Mouse (Mus musculus) limb, embryonic 13.5 days (tissue): ENCODE data around the gene Abcf3. TPM values are rescaled to one million over a fixed set of nuclear protein-coding genes. Genes with fewer than 3 reads are reported as not detected.

Experiments
- ATAC-seq: fragments of 200-750 bp; cut with Nextera tagmentation; 2 replicates; pipeline ENCODE4 v1.8.0; 2017; ENCODE audit warnings: low read depth, moderate number of reproducible peaks, moderate TSS enrichment; ENCODE audit not compliant: low FRiP score
- H3K27ac ChIP-seq: fragments of 300-500 bp; sonication (generic); 2 replicates; pipeline ENCODE4 v1.5.1; 2015; ENCODE audit warnings: inconsistent platforms, mild to moderate bottlenecking, moderate library complexity
- H3K27me3 ChIP-seq: fragments of 300-500 bp; sonication (generic); 2 replicates; pipeline ENCODE4 v1.6.1; 2015; ENCODE audit warnings: mild to moderate bottlenecking, inconsistent platforms
- H3K36me3 ChIP-seq: fragments of 300-500 bp; sonication (generic); 2 replicates; pipeline ENCODE4 v1.6.1; 2015; ENCODE audit warnings: inconsistent platforms, mild to moderate bottlenecking, moderate library complexity
- H3K4me1 ChIP-seq: fragments of 300-500 bp; sonication (generic); 2 replicates; pipeline ENCODE4 v1.6.1; 2015; ENCODE audit warnings: inconsistent platforms
- H3K4me2 ChIP-seq: fragments of 300-500 bp; sonication (generic); replicated peaks from 2 replicates; pipeline ENCODE4 v1.6.1; 2015; ENCODE audit warnings: inconsistent platforms, mild to moderate bottlenecking, moderate library complexity
- H3K4me3 ChIP-seq: fragments of 300-500 bp; sonication (generic); 2 replicates; pipeline ENCODE4 v1.5.1; 2015; ENCODE audit warnings: moderate library complexity, mild to moderate bottlenecking, inconsistent platforms
- H3K9ac ChIP-seq: fragments of 300-500 bp; sonication (generic); 2 replicates; pipeline ENCODE4 v1.6.1; 2015; ENCODE audit warnings: mild to moderate bottlenecking, inconsistent platforms
- H3K9me3 ChIP-seq: fragments of 300-500 bp; sonication (generic); 2 replicates; pipeline ENCODE4 v1.6.1; 2016; ENCODE audit warnings: inconsistent platforms
- WGBS: fragments of 180-500 bp; shearing (Covaris S2); methylation state at CpG from one replicate; pipeline ENCODE4 v1.1.7; 2015; 5-methylcytosine and 5-hydroxymethylcytosine counted together
- polyA plus RNA-seq: library from polyadenylated mRNA; unstranded; fragments of >200 nt; fragmentation: Nextera tagmentation; extraction: Ambion mirVana; gene quantifications from 2 replicates; pipeline ENCODE4 v1.2.1, GENCODE M21; 2015

The Abcf3 gene
- polyA plus RNA-seq, 1 experiment from 2014 or later = 78.1 TPM

DNA sequence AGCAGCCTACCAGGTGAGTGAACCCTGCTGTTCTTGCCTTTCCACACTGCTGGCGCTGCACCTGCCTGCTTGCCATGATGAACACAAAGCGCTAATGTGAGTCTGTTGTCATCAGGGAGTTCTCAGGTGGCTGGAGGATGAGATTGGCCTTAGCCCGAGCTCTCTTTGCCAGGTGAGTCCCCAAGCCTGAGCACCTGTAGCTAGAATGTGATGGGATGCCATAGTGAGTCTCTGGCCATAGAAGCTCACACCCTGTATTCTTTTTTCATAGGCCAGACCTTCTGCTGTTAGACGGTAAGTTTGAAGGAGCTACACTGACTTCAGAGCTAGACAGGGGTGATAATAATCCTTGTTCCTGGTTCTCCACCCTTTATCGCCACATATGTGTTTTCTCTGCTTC lies 3.3 kb downstream of the Abcf3 start:
- Histone ChIP-seq H3K9ac (no peak overlapping the region), H3K27me3 (no peaks in the 10 kb centered on the region), H3K27ac (no peak overlapping the region), H3K36me3 (peaks cover 64% of the 10 kb centered on the region), H3K9me3 (no peaks in the 10 kb centered on the region), H3K4me2 (no peak overlapping the region), H3K4me3 (no peak overlapping the region), H3K4me1 (peaks cover 19% of the 10 kb centered on the region)
- ATAC-seq = no peak
- 95% methylated on average over 5 of the region's 5 CpGs for WGBS

DNA sequence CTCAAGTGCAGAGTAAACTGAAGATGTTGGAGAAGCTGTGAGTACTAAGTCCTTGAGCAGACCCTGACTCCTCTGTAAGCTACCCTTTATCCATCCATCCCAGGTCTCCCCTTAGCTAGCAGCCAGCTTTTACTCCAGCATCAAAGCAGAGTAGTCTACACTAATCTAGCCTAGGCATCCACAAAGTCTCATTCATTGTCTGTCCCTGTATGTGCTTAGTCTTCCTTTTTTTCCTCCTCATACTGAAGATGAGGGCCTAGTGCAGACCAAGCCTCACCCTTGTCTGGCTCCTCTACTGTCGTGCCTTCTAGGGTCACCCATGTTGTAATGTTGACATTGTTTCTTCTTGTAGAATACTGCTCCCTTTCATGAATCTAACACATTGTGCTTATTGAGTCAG lies 4.2 kb downstream of the Abcf3 start:
- H3K9ac ChIP-seq = no peak overlapping the region
- H3K36me3 ChIP-seq = peaks cover 69% of the 10 kb centered on the region
- no peak overlapping the region for H3K27ac ChIP-seq
- H3K9me3 ChIP-seq = no peaks in the 10 kb centered on the region
- no peak overlapping the region for H3K4me3 ChIP-seq
- ATAC-seq = no peak
- WGBS = 95% methylated on average over 1 of the region's 1 CpGs
- H3K27me3 ChIP-seq = no peaks in the 10 kb centered on the region
- peaks cover 13% of the 10 kb centered on the region for H3K4me1 ChIP-seq
- no peak overlapping the region for H3K4me2 ChIP-seq

DNA sequence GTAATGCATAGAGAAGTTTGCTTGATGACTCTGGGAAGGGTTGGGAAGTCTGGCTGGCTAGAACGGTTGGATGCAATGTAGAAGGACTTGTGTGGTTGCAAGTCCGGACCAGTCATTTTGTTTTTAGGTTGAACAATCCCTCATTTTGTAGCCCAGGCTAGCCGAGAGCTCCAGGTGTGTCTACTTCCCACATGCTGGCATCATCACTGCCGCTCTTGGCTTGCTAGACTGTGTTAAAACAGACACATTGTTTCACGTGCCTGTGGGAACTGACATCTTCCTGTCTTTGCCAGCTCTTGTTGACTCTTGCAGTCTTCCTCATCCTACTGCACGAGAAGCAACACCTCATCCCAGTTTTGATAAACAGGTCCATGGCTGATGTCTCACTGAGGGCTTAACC lies 6.6 kb downstream of the Abcf3 start:
- 91% methylated on average over 6 of the region's 6 CpGs for WGBS
- no peak overlapping the region for H3K4me2 ChIP-seq

DNA sequence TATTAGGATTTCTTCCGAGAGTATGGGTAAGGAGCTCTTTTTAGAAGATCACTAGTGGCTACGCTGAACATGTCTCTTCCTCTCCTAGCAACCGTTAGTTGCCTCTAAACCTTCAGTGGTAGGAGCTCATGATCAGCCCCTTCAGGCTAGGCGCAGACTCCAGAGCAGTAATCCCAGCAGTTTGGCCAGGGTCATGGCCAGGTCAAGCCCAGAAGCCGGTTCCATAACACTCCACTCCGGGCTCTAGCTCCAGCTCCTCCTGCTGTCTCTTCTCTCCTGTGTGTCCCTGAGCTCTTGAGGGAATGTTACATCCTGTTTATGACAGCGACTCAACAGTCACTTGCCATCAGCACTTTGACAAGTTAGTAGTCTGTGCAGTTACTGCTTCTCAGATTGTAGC lies 9.0 kb downstream of the Abcf3 start:
- Histone ChIP-seq H3K27me3 (no peaks in the 10 kb centered on the region), H3K4me1 (no peaks in the 10 kb centered on the region), H3K4me2 (no peak overlapping the region), H3K9ac (no peak overlapping the region), H3K9me3 (no peaks in the 10 kb centered on the region), H3K36me3 (peaks cover 93% of the 10 kb centered on the region), H3K27ac (no peak overlapping the region), H3K4me3 (no peak overlapping the region)
- 61% methylated on average over 7 of the region's 7 CpGs for WGBS
- no peak for ATAC-seq

More for the DNA sequence above, 6.6 kb downstream of the Abcf3 start:
- Histone ChIP-seq H3K9me3 (no peaks in the 10 kb centered on the region), H3K27ac (no peak overlapping the region), H3K4me1 (no peaks in the 10 kb centered on the region), H3K36me3 (peaks cover 91% of the 10 kb centered on the region), H3K27me3 (no peaks in the 10 kb centered on the region), H3K4me3 (no peak overlapping the region), H3K9ac (no peak overlapping the region)
- no peak for ATAC-seq

DNA sequence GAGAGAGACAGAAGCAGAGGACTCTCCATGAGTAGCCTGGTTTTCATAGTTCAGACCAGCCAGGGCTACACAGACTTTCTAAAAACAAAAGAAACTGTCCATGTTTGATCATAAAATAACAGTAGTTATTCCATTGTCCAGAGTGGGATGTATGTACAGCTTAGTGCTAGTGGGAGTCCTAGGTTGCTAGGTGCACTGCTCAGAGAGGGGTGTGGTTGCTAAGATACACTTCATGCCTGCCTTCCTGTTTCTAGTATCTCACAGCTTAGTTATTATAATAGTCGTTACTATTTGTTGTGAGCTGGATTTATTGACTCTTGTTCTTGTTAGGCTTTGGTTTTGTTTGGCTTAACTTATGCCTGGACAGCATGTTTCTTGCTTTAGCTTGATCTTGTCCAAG lies 16.7 kb downstream of the Abcf3 start:
- Histone ChIP-seq H3K36me3 (peaks cover 35% of the 10 kb centered on the region), H3K4me3 (no peak overlapping the region), H3K27me3 (no peaks in the 10 kb centered on the region), H3K27ac (no peak overlapping the region), H3K4me2 (no peak overlapping the region), H3K4me1 (no peaks in the 10 kb centered on the region), H3K9ac (no peak overlapping the region), H3K9me3 (no peaks in the 10 kb centered on the region)
- no peak for ATAC-seq
- 90% methylated on average over 1 of the region's 1 CpGs for whole genome bisulfite sequencing

DNA sequence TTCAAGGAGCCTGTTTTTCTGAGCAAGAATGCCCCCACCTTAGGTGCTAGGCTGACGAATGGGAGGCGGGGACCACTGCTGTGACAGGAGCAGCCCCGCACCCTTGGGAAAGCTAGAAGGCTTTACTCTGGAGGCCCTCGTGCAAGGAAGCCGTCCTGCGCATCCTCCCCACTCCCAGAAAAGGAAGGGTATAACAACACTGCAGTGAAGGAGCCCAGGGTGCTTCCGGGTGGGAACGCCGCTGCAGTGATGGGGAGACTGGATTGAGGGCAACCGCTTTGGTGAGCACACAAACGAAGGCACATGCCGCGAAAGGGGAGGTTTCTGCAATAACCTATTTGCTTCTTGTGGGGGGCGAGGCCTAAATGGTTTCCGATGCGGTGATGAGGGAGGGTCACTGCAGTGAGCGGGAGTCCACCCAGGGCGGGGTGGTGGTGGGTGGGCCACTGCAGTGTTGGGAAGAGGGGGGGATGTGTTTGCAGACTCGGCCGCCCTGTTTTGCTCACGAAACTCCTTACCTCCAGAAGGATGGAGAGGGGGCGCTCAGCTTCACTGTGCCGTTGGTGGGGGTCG lies 41.1 kb downstream of the Abcf3 start, which contains the start of gene Vwa5b2:
Gene Vwa5b2 (plus strand): TSS at position 106 of the 573 bp plus-strand sequence.
- ATAC-seq = peak; percentile 75
- H3K36me3 ChIP-seq = no peaks in the 10 kb centered on the region
- peak within 1 kb of the TSS; percentile 62 for H3K9ac ChIP-seq
- H3K4me2 ChIP-seq = peak within 1 kb of the TSS; percentile 81
- H3K4me3 ChIP-seq = peak within 1 kb of the TSS; percentile 49
- no peak within 1 kb of the TSS for H3K27ac ChIP-seq
- H3K4me1 ChIP-seq = peaks cover 21% of the 10 kb centered on the region
- WGBS = under 1% methylated on average over 24 of the region's 24 CpGs
- no peaks in the 10 kb centered on the region for H3K9me3 ChIP-seq
- peaks cover 70% of the 10 kb centered on the region for H3K27me3 ChIP-seq

DNA sequence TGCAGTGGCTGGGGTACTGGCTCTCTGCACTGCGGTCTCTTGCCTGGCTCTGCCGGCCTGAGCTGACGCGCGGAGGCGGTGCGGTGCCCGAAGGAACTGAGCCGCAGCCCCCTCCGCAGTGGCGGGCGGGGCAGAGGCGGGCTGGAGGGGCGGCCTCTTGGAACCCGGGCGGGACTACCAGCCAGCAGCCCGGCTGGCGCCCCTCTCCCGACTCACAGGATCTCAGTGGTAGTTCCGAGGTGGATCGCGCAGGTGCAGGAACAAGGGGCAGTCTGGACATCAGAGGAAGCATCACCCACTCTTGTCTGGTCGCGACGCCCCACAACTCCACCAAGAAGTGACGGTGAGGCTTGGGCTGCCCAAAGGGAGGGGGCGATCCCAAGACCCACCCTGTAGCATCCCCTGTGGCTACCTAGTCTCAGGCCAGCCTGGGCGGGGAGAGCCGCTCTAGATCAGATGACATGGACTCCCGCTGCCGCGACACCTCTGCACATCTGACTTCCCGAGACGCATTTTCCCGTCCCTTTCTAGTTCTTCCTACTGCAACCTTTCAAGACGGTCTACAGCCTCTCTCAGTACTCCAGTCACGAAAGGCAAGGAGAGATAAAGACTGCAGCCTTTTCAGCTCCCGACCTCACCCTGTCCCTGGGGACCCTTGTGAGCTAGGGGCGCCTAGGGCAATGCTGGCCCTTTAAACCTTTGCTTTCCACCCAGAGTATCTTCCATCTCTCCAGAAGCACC lies 41.7 kb downstream of the Abcf3 start:
- Histone ChIP-seq H3K27me3 (peaks cover 77% of the 10 kb centered on the region), H3K27ac (no peak overlapping the region), H3K9me3 (no peaks in the 10 kb centered on the region), H3K4me1 (peaks cover 21% of the 10 kb centered on the region), H3K4me3 (peak overlapping the region; percentile 49), H3K36me3 (no peaks in the 10 kb centered on the region), H3K9ac (peak overlapping the region; percentile 62), H3K4me2 (peak overlapping the region; percentile 81)
- ATAC-seq = peak; percentile 87
- WGBS = under 1% methylated on average over 39 of the region's 39 CpGs

DNA sequence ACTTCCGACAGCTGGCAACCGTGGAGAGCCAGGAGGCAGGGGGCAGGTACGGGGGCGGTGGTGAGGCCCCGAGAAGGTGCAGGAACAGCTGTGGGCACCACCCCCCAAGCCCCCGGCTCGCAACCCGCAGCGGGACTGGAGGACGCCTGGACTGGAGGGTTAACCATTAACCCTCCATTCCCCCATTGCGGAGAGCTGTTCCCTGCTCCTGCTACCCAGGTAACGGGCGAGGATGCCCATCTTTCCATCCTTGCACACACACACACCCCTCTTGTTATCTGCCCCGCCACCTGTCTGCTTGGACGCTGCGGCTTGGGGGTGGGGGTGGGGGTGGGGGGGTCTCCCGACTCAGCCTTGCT lies 42.3 kb downstream of the Abcf3 start:
- no peak for ATAC-seq
- Histone ChIP-seq H3K4me3 (peak overlapping the region; percentile 49), H3K27me3 (peaks cover 81% of the 10 kb centered on the region), H3K9me3 (no peaks in the 10 kb centered on the region), H3K36me3 (no peaks in the 10 kb centered on the region), H3K4me2 (peak overlapping the region; percentile 81), H3K27ac (no peak overlapping the region), H3K9ac (peak overlapping the region; percentile 62; the same call in 1 of the 2 replicates), H3K4me1 (peaks cover 21% of the 10 kb centered on the region)
- 2% methylated on average over 16 of the region's 17 CpGs for WGBS

DNA sequence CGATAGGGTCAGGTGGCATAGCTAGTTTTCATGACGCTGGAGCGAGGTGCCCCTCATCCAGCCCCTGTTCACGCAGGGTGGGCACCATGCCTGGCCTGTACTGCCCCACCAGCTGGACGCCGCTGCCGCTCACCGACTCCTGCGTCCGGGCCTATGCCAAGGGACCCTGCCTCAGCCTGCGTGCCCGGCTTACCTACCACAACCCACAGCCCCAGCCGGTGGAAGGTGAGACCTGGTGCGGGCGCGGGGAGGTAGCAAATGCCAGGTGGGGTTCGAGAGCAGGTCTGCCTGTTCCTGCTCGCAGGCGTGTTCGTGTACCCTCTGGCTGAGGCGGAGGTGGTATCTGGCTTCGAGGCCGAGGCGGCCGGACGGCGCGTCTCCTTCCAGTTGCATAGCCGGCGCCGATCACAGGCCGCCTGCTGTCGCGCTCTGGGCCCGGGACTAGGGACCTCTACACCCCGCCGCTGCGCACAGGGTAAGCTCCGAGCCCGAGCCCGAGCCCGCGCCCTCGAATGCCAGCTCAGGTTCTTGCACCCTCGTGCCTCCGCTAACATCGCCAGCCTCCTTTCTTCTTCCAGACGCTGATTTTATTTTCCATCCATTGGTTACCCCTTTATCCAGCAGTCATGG lies 42.8 kb downstream of the Abcf3 start:
- Histone ChIP-seq H3K9ac (no peak overlapping the region), H3K4me2 (peak overlapping the region; percentile 81), H3K27me3 (peaks cover 81% of the 10 kb centered on the region), H3K4me1 (peaks cover 21% of the 10 kb centered on the region), H3K9me3 (no peaks in the 10 kb centered on the region), H3K4me3 (peak overlapping the region; percentile 49), H3K27ac (no peak overlapping the region), H3K36me3 (no peaks in the 10 kb centered on the region)
- 5% methylated on average over 48 of the region's 48 CpGs for WGBS
- ATAC-seq = no peak

DNA sequence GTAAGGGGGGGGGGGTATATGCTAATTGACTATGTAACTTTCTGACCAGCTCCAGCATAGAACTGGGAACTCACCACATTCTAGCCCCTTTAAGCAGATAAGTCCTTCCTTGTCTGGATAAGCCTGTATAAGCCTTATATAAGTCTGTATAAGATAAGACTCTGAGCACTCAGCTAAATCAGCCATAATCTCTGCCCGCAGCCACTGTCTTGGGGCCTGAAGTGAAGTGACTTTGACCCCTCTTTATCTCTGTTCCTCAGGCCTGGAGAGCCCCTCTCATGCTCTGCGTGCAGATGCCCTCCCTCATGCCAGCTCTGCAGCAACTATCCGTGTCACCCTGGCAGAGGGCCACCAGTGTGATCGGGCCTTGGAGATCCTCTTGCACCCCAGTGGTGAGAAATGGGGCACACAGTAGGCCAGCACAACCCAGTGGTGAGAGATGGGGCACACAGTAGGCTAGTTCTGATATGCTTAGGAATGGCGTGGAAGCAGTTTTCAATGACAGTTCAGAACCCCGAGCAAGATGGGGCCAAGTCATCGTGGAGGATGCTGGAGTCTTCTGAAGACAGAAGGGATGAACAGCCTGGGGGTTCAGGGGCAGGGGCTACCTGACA lies 46.8 kb downstream of the Abcf3 start:
- peaks cover 54% of the 10 kb centered on the region for H3K27me3 ChIP-seq
- no peaks in the 10 kb centered on the region for H3K36me3 ChIP-seq
- H3K9me3 ChIP-seq = no peaks in the 10 kb centered on the region
- WGBS = 87% methylated on average over 7 of the region's 7 CpGs
- H3K27ac ChIP-seq = no peak overlapping the region
- no peak overlapping the region for H3K9ac ChIP-seq
- H3K4me2 ChIP-seq = no peak overlapping the region
- no peak overlapping the region for H3K4me3 ChIP-seq
- H3K4me1 ChIP-seq = peaks cover 12% of the 10 kb centered on the region
- ATAC-seq = no peak

DNA sequence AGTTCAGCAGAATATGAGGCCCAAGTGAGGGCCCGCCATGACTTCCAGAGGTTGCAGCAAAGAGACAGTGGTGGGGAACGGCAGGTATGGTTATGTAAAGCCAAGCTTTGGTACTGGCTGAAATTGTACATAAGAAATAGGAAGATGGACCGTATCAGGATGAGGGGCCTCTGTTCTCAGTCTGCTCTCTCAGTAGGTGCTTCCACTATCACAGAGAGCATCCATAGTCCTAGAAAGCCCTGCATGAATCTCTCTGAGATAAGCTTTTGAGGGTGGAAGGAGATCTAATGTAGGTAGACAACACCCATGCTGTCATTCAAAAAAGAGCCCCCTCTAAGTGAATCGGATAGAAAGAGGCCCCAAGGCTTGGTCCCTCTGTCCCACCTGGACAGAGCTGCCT lies 47.4 kb downstream of the Abcf3 start:
- H3K4me3 ChIP-seq = no peak overlapping the region
- no peak overlapping the region for H3K4me2 ChIP-seq
- 87% methylated on average over 4 of the region's 4 CpGs for WGBS
- H3K9ac ChIP-seq = no peak overlapping the region
- peaks cover 48% of the 10 kb centered on the region for H3K27me3 ChIP-seq
- no peak for ATAC-seq
- H3K36me3 ChIP-seq = no peaks in the 10 kb centered on the region
- no peaks in the 10 kb centered on the region for H3K9me3 ChIP-seq
- H3K27ac ChIP-seq = no peak overlapping the region
- H3K4me1 ChIP-seq = peaks cover 7% of the 10 kb centered on the region
